8 mouse cellular contexts compared by ENCODE assay signal in genomic region chrX:169879481-169880362, GRCm38 (mm10).
DNase-seq lines count a peak whose midpoint lies in the region; ATAC-seq and TF ChIP-seq lines count a peak whose summit lies in the region.

No protein-coding gene starts in this region.

- peak; percentile 91 for ATAC-seq in forebrain, postnatal 0 days
- ATAC-seq in liver, postnatal 0 days: peak; percentile 87
- peak; percentile 90 for ATAC-seq in neural tube, embryonic 14.5 days (ENCODE audit: low read depth)

- no peak overlapping the region; the same call in 1 of the 2 replicates for H3K27ac ChIP-seq in forebrain, postnatal 0 days (ENCODE audit: low read depth, low read length)
- peak overlapping the region; percentile 64 for H3K27ac ChIP-seq in liver, postnatal 0 days (ENCODE audit: low read depth)
- no peak overlapping the region for H3K27ac ChIP-seq in neural tube, embryonic 14.5 days (ENCODE audit: low read depth, low read length)

- peak overlapping the region; percentile 50 for H3K4me2 ChIP-seq in forebrain, postnatal 0 days (ENCODE audit: low read depth)
- peak overlapping the region; percentile 67 for H3K4me2 ChIP-seq in liver, postnatal 0 days (ENCODE audit: low read depth, low read length)
- peak overlapping the region; percentile 67 for H3K4me2 ChIP-seq in neural tube, embryonic 14.5 days (ENCODE audit: low read depth, low read length)

- intact Hi-C loops in heart, postnatal 25 days (cut with DNase I): loop anchor here (5.0 kb wide), 1 partner anchor 103 kb away; no protein-coding TSS in a partner anchor

- no peaks in the 10 kb centered on the region for H3K36me3 ChIP-seq in forebrain, postnatal 0 days (ENCODE audit: insufficient read depth)
- no peaks in the 10 kb centered on the region for H3K36me3 ChIP-seq in liver, postnatal 0 days (replicated peaks; ENCODE audit: insufficient read depth, low read length)
- no peaks in the 10 kb centered on the region for H3K36me3 ChIP-seq in neural tube, embryonic 14.5 days (ENCODE audit: control insufficient read depth, insufficient read depth, low read length)

- no peaks in the 10 kb centered on the region for H3K27me3 ChIP-seq in forebrain, postnatal 0 days (ENCODE audit: insufficient read depth, low read length)
- H3K27me3 ChIP-seq in liver, postnatal 0 days (ENCODE audit: insufficient read depth, low read length): no peaks in the 10 kb centered on the region; the same call in 1 of the 2 replicates
- no peaks in the 10 kb centered on the region; the same call in 1 of the 2 replicates for H3K27me3 ChIP-seq in neural tube, embryonic 14.5 days (ENCODE audit: control insufficient read depth, insufficient read depth, low read length)

- H3K9ac ChIP-seq in forebrain, postnatal 0 days: peak overlapping the region; percentile 58
- peak overlapping the region; percentile 30; the same call in 1 of the 2 replicates for H3K9ac ChIP-seq in liver, postnatal 0 days (replicated peaks)
- peak overlapping the region; percentile 47 for H3K9ac ChIP-seq in neural tube, embryonic 14.5 days (replicated peaks; ENCODE audit: low read depth, low read length)

- no peak for TF ChIP-seq EP300 in liver, postnatal 0 days (IDR thresholded peaks at IDR 0.05; ENCODE audit: low read depth)

- peak overlapping the region; percentile 46 for H3K4me3 ChIP-seq in forebrain, postnatal 0 days (ENCODE audit: low read depth, low read length)
- peak overlapping the region; percentile 55 for H3K4me3 ChIP-seq in liver, postnatal 0 days (ENCODE audit: low read depth, low read length)
- H3K4me3 ChIP-seq in neural tube, embryonic 14.5 days (ENCODE audit: low read depth, low read length): peak overlapping the region; percentile 43

- WGBS in forebrain, postnatal 0 days: 14% methylated on average over 36 of the region's 36 CpGs
- 14% methylated on average over 36 of the region's 36 CpGs for WGBS in liver, postnatal 0 days (ENCODE audit: insufficient replicate concordance)
- 14% methylated on average over 36 of the region's 36 CpGs for whole genome bisulfite sequencing in neural tube, embryonic 14.5 days

- no peaks in the 10 kb centered on the region for H3K9me3 ChIP-seq in forebrain, postnatal 0 days (ENCODE audit: low read length)
- no peaks in the 10 kb centered on the region for H3K9me3 ChIP-seq in liver, postnatal 0 days (ENCODE audit: low read length)
- H3K9me3 ChIP-seq in neural tube, embryonic 14.5 days (ENCODE audit: control insufficient read depth, low read length): no peaks in the 10 kb centered on the region

- DNase-seq in ES-CJ7 (ENCODE audit: low read depth, low spot score): peak; percentile 62
- peak; percentile 63 for DNase-seq in cerebellum, adult 11-12 months
- peak; percentile 70 for DNase-seq in forebrain, postnatal 0 days
- peak; percentile 64 for DNase-seq in heart, postnatal 25 days (ENCODE audit: low spot score)
- DNase-seq in layer of hippocampus, adult 18-20 months (ENCODE audit: low spot score in 2 of 2): peak; percentile 37 to 70
- DNase-seq in liver, postnatal 0 days: peak; percentile 52
- peak; percentile 50 for DNase-seq in thymus, postnatal 25 days

- H3K4me1 ChIP-seq in forebrain, postnatal 0 days (ENCODE audit: insufficient read depth): no peaks in the 10 kb centered on the region
- no peaks in the 10 kb centered on the region for H3K4me1 ChIP-seq in liver, postnatal 0 days (ENCODE audit: insufficient read depth)
- H3K4me1 ChIP-seq in neural tube, embryonic 14.5 days (ENCODE audit: control insufficient read depth, insufficient read depth, low read length): no peaks in the 10 kb centered on the region

- TF ChIP-seq CTCF in forebrain, postnatal 0 days (IDR thresholded peaks at IDR 0.05; ENCODE audit: low read depth): 0 out of 2 replicates have a peak, but pooled peaks have one; percentile 4
- TF ChIP-seq CTCF in liver, postnatal 0 days (IDR thresholded peaks at IDR 0.05; ENCODE audit: low read depth): no peak
